Mouse (Mus musculus) neural tube, embryonic 13.5 days (tissue): ENCODE results near the gene Rab25. TPM values are rescaled to one million over a fixed set of nuclear protein-coding genes. Genes with fewer than 3 reads are reported as not detected.

ENCODE experiments used
- ATAC-seq: fragments of 200-750 bp; cut with Nextera tagmentation; 2 replicates; pipeline ENCODE4 v1.8.0; 2017; ENCODE audit warnings: low read depth, mild to moderate bottlenecking, moderate TSS enrichment, moderate library complexity
- H3K27ac ChIP-seq: fragments of 300-500 bp; sonication (generic); replicated peaks from 2 replicates; pipeline ENCODE4 v1.5.1; 2015; ENCODE audit warnings: moderate library complexity, mild to moderate bottlenecking, inconsistent platforms
- H3K27me3 ChIP-seq: fragments of 300-500 bp; sonication (generic); 2 replicates; pipeline ENCODE4 v1.6.1; 2015; ENCODE audit warnings: mild to moderate bottlenecking, inconsistent platforms
- H3K36me3 ChIP-seq: fragments of 300-500 bp; sonication (generic); 2 replicates; pipeline ENCODE4 v1.6.1; 2015; ENCODE audit warnings: mild to moderate bottlenecking, inconsistent platforms
- H3K4me1 ChIP-seq: fragments of 300-500 bp; sonication (generic); replicated peaks from 2 replicates; pipeline ENCODE4 v1.6.1; 2015; ENCODE audit warnings: inconsistent platforms
- H3K4me2 ChIP-seq: fragments of 300-500 bp; sonication (generic); 2 replicates; pipeline ENCODE4 v1.6.1; 2015; ENCODE audit warnings: inconsistent platforms, mild to moderate bottlenecking, moderate library complexity
- H3K4me3 ChIP-seq: fragments of 300-500 bp; sonication (generic); 2 replicates; pipeline ENCODE4 v1.5.1; 2015; ENCODE audit warnings: mild to moderate bottlenecking, inconsistent platforms
- H3K9ac ChIP-seq: fragments of 300-500 bp; sonication (generic); 2 replicates; pipeline ENCODE4 v1.6.1; 2015; ENCODE audit warnings: moderate library complexity, mild to moderate bottlenecking, inconsistent platforms
- H3K9me3 ChIP-seq: fragments of 300-500 bp; sonication (generic); 2 replicates; pipeline ENCODE4 v1.6.1; 2016; ENCODE audit warnings: inconsistent platforms
- WGBS: fragments of 180-500 bp; shearing (Covaris S2); methylation state at CpG from one replicate; pipeline ENCODE4 v1.1.7; 2015; 5-methylcytosine and 5-hydroxymethylcytosine counted together
- polyA plus RNA-seq: library from polyadenylated mRNA; unstranded; fragments of >200 nt; fragmentation: Nextera tagmentation; extraction: Ambion mirVana; gene quantifications from 2 replicates; pipeline ENCODE4 v1.2.1, GENCODE M21; 2015

The Rab25 gene
- polyA plus RNA-seq, 1 experiment from 2014 or later, result not detected

DNA sequence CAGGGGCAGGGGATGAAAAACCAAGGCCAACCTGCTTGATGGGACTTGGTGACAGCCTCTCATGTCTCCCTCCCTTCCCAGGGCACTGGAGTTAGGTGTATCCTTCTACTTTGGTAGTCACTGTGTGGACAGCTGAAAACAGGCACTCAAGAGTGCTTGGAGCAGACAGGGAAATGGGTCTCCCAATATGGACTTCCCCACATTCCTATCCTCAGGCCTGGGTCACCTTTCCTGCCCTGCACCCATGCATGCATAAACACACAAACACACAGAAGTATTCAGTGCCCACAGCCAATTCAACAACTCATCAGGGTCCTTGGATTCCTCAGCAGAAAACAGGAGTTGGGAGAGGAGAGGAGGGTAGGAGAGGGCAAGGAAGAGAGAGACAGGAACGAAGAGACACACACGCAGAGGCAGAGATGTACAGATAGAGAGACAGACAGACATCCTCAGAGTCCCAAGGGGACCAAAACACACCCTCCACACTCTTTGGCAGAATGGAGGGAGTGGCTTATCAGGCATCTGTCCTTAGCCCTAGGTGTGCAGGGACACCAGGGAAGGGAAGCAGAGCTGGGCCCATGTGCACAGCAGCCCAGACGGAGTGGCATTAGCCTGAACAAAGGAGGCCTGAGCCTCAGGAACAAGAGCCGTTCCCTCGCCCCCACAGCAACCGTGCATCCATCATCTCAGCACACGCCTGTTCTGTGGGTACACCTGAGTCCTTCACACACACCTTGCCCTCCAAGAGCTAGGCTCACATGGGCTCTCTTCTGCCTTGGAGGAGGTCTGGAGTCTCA lies 18.7 kb downstream of the Rab25 start:
- Histone ChIP-seq H3K36me3 (peaks cover 10% of the 10 kb centered on the region), H3K27me3 (no peaks in the 10 kb centered on the region), H3K4me3 (peak overlapping the region; percentile 63), H3K9me3 (no peaks in the 10 kb centered on the region), H3K4me2 (peak overlapping the region; percentile 99), H3K9ac (peak overlapping the region; percentile 100), H3K27ac (peak overlapping the region; percentile 99), H3K4me1 (peaks cover 62% of the 10 kb centered on the region)
- no peak for ATAC-seq
- WGBS, result 20% methylated on average over 7 of the region's 7 CpGs

DNA sequence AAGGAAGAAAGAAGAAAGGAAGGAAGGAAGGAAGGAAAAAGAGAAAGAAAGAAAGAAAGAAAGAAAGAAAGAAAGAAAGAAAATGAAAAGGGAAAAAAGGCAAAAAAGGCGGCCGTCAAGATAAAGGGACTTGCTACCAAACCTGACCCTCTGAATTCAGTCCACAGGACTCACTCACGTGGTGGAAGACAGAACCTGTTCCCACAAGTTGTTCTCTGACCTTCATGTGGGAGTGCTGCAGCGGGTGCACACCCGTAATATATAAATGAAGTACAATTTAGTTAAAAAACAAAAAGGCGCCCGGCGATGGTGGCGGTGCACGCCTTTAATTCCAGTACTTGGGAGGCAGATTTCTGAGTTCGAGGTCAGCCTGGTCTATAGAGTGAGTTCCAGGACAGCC lies 19.5 kb downstream of the Rab25 start:
- Histone ChIP-seq H3K27ac (0 out of 2 replicates have a peak overlapping the region, but pooled peaks have one; percentile 99), H3K4me2 (peak overlapping the region; percentile 99), H3K36me3 (peaks cover 16% of the 10 kb centered on the region), H3K9me3 (no peaks in the 10 kb centered on the region), H3K9ac (peak overlapping the region; percentile 100; the same call in 1 of the 2 replicates), H3K4me3 (peak overlapping the region; percentile 63), H3K27me3 (no peaks in the 10 kb centered on the region), H3K4me1 (peaks cover 55% of the 10 kb centered on the region)
- no peak for ATAC-seq
- WGBS, result 82% methylated on average over 11 of the region's 11 CpGs

DNA sequence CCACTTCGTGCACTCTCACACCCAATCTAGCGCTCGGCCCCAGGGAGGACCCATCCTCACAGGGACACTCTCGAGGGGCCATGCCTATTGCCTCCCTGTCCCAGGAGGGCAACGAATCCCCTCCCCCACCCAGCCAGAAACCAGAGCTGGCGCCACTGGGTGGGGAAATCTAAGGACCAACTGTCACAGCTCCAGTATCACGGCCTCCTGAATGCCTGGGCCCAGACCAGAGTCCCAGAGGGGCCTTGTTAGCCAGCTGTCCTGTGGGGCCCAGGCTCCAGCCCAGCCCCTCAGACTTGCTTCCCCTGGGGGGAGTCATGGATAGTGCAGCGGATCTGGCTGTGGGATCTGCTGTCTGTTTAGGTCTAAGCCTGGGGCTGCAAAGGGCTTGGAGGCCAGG lies 20.5 kb downstream of the Rab25 start:
- no peaks in the 10 kb centered on the region for H3K9me3 ChIP-seq
- no peak for ATAC-seq
- peak overlapping the region; percentile 25 for H3K4me3 ChIP-seq
- H3K27me3 ChIP-seq, result no peaks in the 10 kb centered on the region
- H3K27ac ChIP-seq, result peak overlapping the region; percentile 71
- WGBS, result 20% methylated on average over 8 of the region's 8 CpGs
- H3K4me2 ChIP-seq, result peak overlapping the region; percentile 99
- peaks cover 23% of the 10 kb centered on the region for H3K36me3 ChIP-seq
- peak overlapping the region; percentile 70 for H3K9ac ChIP-seq
- peaks cover 55% of the 10 kb centered on the region for H3K4me1 ChIP-seq

DNA sequence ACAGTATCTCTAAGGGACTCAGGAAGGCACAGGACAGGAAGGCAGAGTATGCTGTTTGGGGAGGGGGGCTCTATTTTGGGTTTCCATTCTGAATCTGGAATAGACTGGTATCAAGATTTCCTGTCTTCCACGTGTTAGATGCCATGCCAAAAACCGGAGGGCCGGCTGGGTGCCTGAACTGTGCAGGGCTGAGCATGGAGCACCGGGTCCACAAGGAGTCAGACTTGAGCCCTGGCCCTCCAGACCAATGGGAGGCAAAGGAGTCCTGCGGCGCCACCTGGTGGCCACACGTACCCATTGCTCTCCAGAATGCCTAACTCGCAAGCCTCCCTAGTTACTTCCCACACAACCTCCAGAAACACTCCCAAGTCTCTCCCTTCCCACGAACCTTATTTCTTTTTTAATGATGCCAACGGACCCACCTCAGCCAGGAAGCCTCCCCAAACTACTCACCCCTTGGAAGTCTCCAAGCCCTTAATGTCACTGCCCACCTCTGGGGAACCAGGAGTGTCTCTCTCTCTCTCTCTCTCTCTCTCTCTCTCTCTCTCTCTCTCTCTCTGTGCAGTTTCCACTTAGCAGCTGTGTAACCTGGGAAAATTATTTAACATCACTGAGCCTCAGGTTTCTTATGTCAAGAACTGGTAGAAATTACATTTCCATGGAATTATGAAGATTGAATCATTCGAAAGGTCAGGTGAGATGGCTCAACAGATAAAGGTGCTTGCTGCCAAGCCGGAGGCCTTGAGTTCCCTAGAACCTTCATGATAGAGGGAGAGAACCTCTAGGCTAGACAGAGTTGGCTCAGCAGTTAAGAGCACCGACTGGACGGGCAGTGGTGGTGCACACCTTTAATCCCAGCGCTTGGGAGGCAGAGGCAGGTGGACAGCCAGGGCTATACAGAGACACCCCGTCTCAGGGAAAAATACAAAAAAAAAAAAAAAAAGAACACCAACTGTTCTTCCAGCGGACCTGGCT lies 21.7 kb downstream of the Rab25 start:
- no peaks in the 10 kb centered on the region for H3K9me3 ChIP-seq
- 34% methylated on average over 17 of the region's 17 CpGs for WGBS
- H3K4me3 ChIP-seq, result peak overlapping the region; percentile 25; the same call in 1 of the 2 replicates
- peak overlapping the region; percentile 52; the same call in 1 of the 2 replicates for H3K9ac ChIP-seq
- H3K27ac ChIP-seq, result no peak overlapping the region
- H3K27me3 ChIP-seq, result no peaks in the 10 kb centered on the region
- peak overlapping the region; percentile 99 for H3K4me2 ChIP-seq
- peaks cover 24% of the 10 kb centered on the region for H3K36me3 ChIP-seq
- H3K4me1 ChIP-seq, result peaks cover 60% of the 10 kb centered on the region
- peak; percentile 64 for ATAC-seq

DNA sequence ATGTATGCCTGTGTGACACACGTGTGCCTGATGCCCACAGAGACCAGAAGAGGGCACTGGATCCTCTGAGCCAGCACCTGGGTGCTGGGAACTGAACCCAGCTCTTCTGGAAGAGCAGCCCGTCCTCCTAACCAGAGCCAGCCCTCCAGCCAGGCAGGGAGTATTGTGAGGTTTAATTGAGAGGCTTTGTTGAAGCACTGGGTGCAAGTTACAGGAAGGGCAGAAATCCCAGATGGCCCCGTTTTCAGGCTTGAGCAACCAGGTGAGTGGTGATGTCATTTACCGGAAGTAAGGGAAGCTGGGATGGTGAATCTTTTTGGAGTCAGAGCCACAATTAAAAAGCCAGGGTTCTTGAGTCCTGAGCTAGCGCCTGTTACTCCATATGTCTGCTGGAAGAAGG lies 23.1 kb downstream of the Rab25 start:
- Histone ChIP-seq H3K36me3 (peaks cover 24% of the 10 kb centered on the region), H3K27me3 (no peaks in the 10 kb centered on the region), H3K4me2 (no peak overlapping the region), H3K9ac (no peak overlapping the region), H3K9me3 (no peaks in the 10 kb centered on the region), H3K4me3 (no peak overlapping the region), H3K27ac (no peak overlapping the region), H3K4me1 (peaks cover 54% of the 10 kb centered on the region)
- WGBS, result 87% methylated on average over 5 of the region's 5 CpGs
- ATAC-seq, result no peak

DNA sequence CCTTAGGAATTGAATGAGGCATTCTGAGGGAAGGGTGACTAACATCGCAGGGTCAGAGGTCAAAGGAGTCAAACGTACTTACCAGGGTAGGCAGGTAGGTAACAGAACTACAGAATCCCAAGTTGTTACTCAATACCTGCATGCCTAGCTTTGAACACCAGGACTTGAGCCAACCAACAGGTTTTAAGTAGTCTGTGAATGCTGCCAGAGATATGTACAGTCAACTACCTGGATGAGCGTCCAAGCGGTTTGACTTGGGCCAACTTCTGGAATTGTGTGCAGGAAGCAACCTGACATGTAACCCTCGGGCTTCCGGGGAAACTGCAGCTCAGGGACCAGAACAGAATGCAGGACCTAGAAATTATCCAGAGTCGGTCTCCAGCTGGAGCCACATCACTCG lies 25.1 kb downstream of the Rab25 start:
- ATAC-seq, result no peak
- Histone ChIP-seq H3K4me1 (peaks cover 34% of the 10 kb centered on the region), H3K27me3 (no peaks in the 10 kb centered on the region), H3K9ac (no peak overlapping the region), H3K36me3 (peaks cover 24% of the 10 kb centered on the region), H3K4me3 (no peak overlapping the region), H3K4me2 (no peak overlapping the region), H3K9me3 (no peaks in the 10 kb centered on the region), H3K27ac (no peak overlapping the region)
- 86% methylated on average over 8 of the region's 8 CpGs for WGBS

DNA sequence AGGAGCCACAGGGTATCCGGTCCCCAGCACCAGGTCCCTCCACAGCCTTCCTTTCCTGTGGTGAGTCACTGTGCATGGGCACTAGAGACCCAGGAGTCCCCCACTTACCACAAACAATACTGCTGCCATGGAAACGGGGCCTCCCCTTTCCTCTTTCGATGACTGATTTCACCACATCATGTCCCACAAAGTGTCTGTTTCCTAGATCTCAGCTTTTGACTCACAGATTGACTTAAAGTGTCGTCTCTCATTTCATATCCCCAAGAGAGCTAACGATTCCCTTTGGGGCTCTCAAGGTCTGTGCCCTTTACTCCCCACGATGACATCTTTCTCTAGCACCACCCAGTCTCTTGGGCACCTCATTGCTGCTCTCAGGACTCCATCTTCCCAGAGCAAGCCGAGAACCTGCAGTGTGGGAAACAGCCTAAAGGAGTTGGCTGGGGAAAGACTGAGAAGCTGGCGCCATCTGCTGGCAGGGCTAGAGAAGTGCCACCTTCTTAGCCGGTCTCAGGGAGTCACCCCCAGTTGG lies 26.2 kb downstream of the Rab25 start:
- WGBS, result 38% methylated on average over 9 of the region's 9 CpGs
- no peak overlapping the region for H3K4me3 ChIP-seq
- no peak overlapping the region for H3K9ac ChIP-seq
- H3K9me3 ChIP-seq, result no peaks in the 10 kb centered on the region
- peak; percentile 5; the same call in 1 of the 2 replicates for ATAC-seq
- peaks cover 24% of the 10 kb centered on the region for H3K36me3 ChIP-seq
- no peaks in the 10 kb centered on the region for H3K27me3 ChIP-seq
- no peak overlapping the region for H3K27ac ChIP-seq
- peaks cover 22% of the 10 kb centered on the region for H3K4me1 ChIP-seq
- no peak overlapping the region for H3K4me2 ChIP-seq

DNA sequence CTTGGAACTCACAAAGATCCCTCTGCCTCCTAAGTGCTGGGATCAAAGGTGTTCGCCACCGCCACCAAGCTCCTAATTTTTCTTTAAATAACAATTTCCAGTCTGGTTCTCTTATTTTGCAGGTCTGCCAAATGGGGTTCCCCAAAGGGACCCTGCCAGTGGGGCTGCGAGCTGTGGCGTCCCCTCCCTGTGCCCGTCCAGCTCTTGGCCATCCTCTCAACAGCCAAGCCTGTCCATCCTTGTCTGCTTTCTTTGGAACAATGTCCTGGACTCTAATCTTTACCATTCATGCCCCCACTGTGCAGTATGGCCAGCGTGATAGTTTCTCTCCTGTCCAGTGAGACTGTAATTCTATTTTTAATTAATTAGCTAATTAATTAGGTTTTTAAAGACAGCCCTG lies 26.9 kb downstream of the Rab25 start:
- Histone ChIP-seq H3K36me3 (peaks cover 24% of the 10 kb centered on the region), H3K27me3 (no peaks in the 10 kb centered on the region), H3K9ac (no peak overlapping the region), H3K9me3 (no peaks in the 10 kb centered on the region), H3K27ac (no peak overlapping the region), H3K4me3 (no peak overlapping the region), H3K4me2 (no peak overlapping the region), H3K4me1 (peaks cover 16% of the 10 kb centered on the region)
- 92% methylated on average over 6 of the region's 6 CpGs for WGBS
- no peak for ATAC-seq

DNA sequence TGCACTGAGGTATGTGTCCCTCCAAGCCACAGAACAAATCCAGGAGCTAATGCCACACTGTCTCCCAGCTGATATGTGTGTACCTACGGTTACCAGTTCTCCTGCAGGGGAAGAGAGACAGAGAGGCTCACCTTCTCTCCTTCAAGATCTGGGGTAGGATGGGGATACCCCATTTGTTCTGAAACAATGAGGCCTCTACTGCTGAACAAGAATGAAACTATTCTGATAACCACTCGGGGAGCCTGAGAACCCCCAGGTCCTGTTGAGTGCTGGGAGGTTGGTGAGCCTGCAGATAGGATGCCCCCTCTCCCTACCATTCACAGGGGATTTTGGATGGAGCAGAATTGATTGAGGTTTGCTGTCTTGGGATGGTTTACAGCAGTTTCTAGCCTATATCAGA lies 28.0 kb downstream of the Rab25 start:
- no peak for ATAC-seq
- Histone ChIP-seq H3K4me2 (no peak overlapping the region), H3K36me3 (peaks cover 20% of the 10 kb centered on the region), H3K4me1 (0 out of 2 replicates have a peak, but pooled peaks cover 5% of the 10 kb centered on the region), H3K9ac (no peak overlapping the region), H3K27me3 (no peaks in the 10 kb centered on the region), H3K27ac (no peak overlapping the region), H3K9me3 (no peaks in the 10 kb centered on the region), H3K4me3 (no peak overlapping the region)
- WGBS, result 83% methylated on average over 2 of the region's 2 CpGs

DNA sequence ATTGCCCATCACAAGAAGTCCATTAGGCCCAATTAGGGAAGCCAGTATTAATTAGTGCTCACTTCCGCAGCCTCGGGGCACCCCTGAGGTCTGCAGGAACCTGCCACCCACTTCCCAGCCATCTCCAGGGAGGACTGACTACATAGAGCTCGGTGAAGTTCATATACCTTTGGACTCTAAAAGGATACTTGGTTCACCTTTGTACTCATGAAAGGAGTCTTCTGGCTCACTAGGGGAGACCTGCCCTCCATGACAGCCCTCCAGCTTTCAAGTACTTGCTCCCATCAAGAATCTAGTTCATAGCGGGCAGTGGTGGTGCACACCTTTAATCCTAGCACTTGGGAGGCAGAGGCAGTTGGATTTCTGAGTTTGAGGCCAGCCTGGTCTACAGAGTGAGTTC lies 29.7 kb downstream of the Rab25 start:
- 75% methylated on average over 4 of the region's 4 CpGs for WGBS
- H3K4me2 ChIP-seq, result no peak overlapping the region
- peaks cover 10% of the 10 kb centered on the region; the same call in 1 of the 2 replicates for H3K4me1 ChIP-seq
- no peak for ATAC-seq
- no peaks in the 10 kb centered on the region for H3K27me3 ChIP-seq
- peaks cover 8% of the 10 kb centered on the region for H3K36me3 ChIP-seq
- H3K27ac ChIP-seq, result no peak overlapping the region
- H3K9me3 ChIP-seq, result no peaks in the 10 kb centered on the region
- H3K4me3 ChIP-seq, result no peak overlapping the region
- H3K9ac ChIP-seq, result no peak overlapping the region

DNA sequence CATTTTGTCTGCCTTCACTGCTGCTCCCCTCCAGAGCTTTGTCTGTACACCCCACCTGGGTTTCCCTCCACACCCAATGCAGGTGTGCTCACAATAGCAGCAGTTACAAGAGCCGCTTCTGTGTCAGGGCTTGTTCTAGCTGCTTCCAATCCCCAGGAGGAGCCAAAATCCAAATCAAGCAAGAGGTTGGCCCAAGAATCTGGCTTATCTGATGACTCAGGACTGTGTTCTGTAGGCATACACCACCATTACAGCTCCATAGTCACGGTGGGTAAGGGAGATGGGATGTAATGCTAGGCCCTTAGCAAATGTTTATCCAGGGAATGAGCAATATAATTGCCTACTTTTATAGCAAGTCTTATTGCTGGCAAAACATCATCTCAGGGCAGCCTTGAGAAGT lies 31.7 kb downstream of the Rab25 start:
- H3K4me1 ChIP-seq, result peaks cover 25% of the 10 kb centered on the region
- H3K4me2 ChIP-seq, result no peak overlapping the region
- no peaks in the 10 kb centered on the region for H3K36me3 ChIP-seq
- no peak overlapping the region for H3K9ac ChIP-seq
- no peak overlapping the region for H3K4me3 ChIP-seq
- H3K9me3 ChIP-seq, result no peaks in the 10 kb centered on the region
- 81% methylated on average over 2 of the region's 2 CpGs for WGBS
- ATAC-seq, result no peak
- H3K27ac ChIP-seq, result no peak overlapping the region
- H3K27me3 ChIP-seq, result no peaks in the 10 kb centered on the region

DNA sequence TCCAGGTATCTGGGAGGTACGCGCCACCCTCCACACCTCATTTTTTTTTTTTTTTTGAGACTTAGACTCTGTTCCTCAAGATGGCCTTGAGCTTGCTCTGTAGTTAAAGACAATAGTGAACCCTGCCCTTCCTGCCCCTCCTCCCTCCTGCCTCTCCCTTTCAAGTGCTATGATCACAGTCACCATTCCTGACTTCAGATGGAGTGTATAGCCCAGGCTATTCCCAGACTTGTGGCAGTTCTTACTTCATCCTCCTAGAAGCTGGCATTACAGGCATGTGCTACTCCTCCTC lies 33.1 kb downstream of the Rab25 start:
- no peak for ATAC-seq
- Histone ChIP-seq H3K27me3 (no peaks in the 10 kb centered on the region), H3K4me3 (no peak overlapping the region), H3K4me2 (no peak overlapping the region), H3K9ac (no peak overlapping the region), H3K9me3 (no peaks in the 10 kb centered on the region), H3K27ac (no peak overlapping the region), H3K36me3 (no peaks in the 10 kb centered on the region), H3K4me1 (peaks cover 36% of the 10 kb centered on the region)
- WGBS, result 96% methylated on average over 2 of the region's 2 CpGs
